Mouse (Mus musculus) brain, embryonic 14.5 days (tissue): Measurements from ENCODE around the gene Saxo1.

Experiments used
- CTCF ChIP-seq: fragments of 200-500 bp; IDR thresholded peaks from 2 replicates; pipeline ENCODE4 v1.5.1; 2012; ENCODE audit warnings: inconsistent platforms, mild to moderate bottlenecking, moderate library complexity, borderline replicate concordance; ENCODE audit not compliant: insufficient read depth, insufficient read length; ENCODE audit errors: extremely low read depth
- POLR2A ChIP-seq: fragments of 200-500 bp; IDR thresholded peaks from 2 replicates; pipeline ENCODE4 v1.6.1; 2012; ENCODE audit warnings: mild to moderate bottlenecking, inconsistent platforms, borderline replicate concordance; ENCODE audit not compliant: poor library complexity, insufficient read depth, insufficient read length, severe bottlenecking; ENCODE audit errors: extremely low read depth

DNA sequence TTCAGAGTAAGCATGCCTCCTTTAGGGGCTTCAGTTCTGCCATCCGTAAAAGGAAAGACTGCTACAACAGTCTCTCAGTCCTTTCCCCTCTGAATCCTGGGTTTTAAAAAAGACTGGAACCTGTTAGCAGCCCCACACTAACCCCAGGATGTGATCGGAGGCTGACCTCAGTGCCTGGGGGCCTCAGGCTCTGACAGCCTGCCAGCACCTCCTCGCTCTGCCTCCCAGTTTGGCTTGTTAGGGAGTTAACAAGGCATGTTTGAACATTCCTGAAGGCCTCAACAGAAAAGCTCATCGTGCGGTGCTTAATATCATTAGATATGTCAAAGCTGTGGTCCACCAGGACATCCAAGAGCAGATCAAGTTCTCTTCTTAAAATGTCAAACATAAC is 24.0 kb downstream of the Saxo1 start:
- TF ChIP-seq POLR2A (no peak), CTCF (no peak)
